Mouse (Mus musculus) forebrain, embryonic 12.5 days (tissue): ENCODE data around the gene Tbx1. TPM values are rescaled to one million over a fixed set of nuclear protein-coding genes. Genes with fewer than 3 reads are reported as not detected.

Experiments
- ATAC-seq: fragments of 200-750 bp; cut with Nextera tagmentation; 2 replicates; pipeline ENCODE4 v1.8.0; 2017; ENCODE audit warnings: moderate TSS enrichment; ENCODE audit not compliant: low FRiP score
- H3K27ac ChIP-seq: fragments of 300-500 bp; sonication (generic); 2 replicates; pipeline ENCODE4 v1.5.1; 2016; ENCODE audit warnings: mild to moderate bottlenecking
- H3K27me3 ChIP-seq: fragments of 300-500 bp; sonication (generic); 2 replicates; pipeline ENCODE4 v1.6.1; 2016; ENCODE audit warnings: mild to moderate bottlenecking
- H3K36me3 ChIP-seq: fragments of 300-500 bp; sonication (generic); replicated peaks from 2 replicates; pipeline ENCODE4 v1.6.1; 2016; ENCODE audit warnings: mild to moderate bottlenecking
- H3K4me1 ChIP-seq: fragments of 300-500 bp; sonication (generic); 2 replicates; pipeline ENCODE4 v1.6.1; 2016
- H3K4me2 ChIP-seq: fragments of 300-500 bp; sonication (generic); 2 replicates; pipeline ENCODE4 v1.6.1; 2016; ENCODE audit warnings: mild to moderate bottlenecking, moderate library complexity
- H3K4me3 ChIP-seq: fragments of 300-500 bp; sonication (generic); replicated peaks from 2 replicates; pipeline ENCODE4 v1.5.1; 2016; ENCODE audit warnings: mild to moderate bottlenecking
- H3K9ac ChIP-seq: fragments of 300-500 bp; sonication (generic); 2 replicates; pipeline ENCODE4 v1.6.1; 2016; ENCODE audit warnings: mild to moderate bottlenecking
- H3K9me3 ChIP-seq: fragments of 300-500 bp; sonication (generic); 2 replicates; pipeline ENCODE4 v1.6.1; 2016
- WGBS: fragments of 180-500 bp; shearing (Covaris S2); methylation state at CpG from one replicate; pipeline ENCODE4 v1.1.7; 2016; 5-methylcytosine and 5-hydroxymethylcytosine counted together
- polyA plus RNA-seq: library from polyadenylated mRNA; unstranded; fragments of >200 nt; fragmentation: Nextera tagmentation; extraction: Ambion mirVana; gene quantifications from 2 replicates; pipeline ENCODE4 v1.2.1, GENCODE M21; 2016

Gene Tbx1
- polyA plus RNA-seq, 1 experiment from 2014 or later, result 1.3 TPM

DNA sequence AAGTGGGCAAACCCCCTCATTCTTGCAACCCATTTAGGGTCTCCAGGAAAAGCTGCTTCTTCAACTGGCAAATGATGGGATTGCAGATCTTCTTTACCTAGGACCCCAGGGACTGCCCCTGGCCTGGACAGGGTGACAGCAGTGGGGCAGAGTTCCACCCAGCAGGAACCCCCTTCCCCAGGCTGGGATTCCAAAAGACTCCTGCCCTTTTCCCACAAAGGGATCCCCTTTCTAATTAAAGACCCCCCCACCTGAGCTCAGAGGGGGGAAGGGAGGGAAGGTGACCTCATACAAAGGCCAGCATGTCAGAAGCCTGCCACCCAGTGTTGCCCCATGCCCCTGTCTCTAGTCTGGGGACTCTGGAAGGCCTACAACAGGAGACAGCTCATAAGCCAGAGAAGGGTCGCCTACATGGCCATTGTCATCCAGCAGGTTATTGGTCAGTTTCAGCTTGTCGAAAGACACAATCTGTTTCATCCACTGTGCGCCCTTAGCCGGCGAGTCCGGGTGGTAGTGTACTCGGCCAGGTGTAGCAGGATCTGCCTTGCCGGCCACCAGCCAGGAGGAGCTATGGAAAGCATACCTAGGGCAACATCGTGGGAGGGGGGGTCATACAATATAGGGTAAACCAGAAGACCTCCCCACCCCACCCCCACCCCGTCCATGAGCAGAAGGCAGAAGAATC lies 6.7 kb downstream of the Tbx1 start:
- Histone ChIP-seq H3K4me3 (no peak overlapping the region), H3K27ac (no peak overlapping the region), H3K9me3 (no peaks in the 10 kb centered on the region), H3K27me3 (peaks cover 97% of the 10 kb centered on the region), H3K4me2 (no peak overlapping the region), H3K9ac (no peak overlapping the region), H3K4me1 (peaks cover 43% of the 10 kb centered on the region), H3K36me3 (no peaks in the 10 kb centered on the region)
- WGBS, result 4% methylated on average over 10 of the region's 10 CpGs
- ATAC-seq, result no peak

DNA sequence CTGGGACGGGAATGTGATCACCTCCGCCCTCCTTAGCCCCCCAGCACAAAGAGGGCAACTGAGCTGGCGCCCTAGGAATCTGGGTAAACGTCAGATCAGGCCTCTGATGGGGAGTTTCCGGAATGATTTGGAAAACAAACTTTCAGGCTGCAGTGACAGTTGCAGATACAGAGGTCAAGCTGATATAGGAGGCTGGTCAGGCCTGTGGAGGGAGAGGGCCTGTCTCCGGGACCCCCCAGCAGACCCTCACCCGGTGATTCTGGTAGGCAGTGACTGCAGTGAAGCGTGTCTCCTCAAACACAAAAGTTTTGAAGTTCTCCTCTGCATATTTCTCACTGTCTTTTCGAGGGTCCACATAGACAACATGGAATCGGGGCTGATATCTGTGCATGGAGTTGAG lies 7.3 kb downstream of the Tbx1 start:
- Histone ChIP-seq H3K27ac (no peak overlapping the region), H3K4me1 (peaks cover 38% of the 10 kb centered on the region), H3K9ac (no peak overlapping the region), H3K9me3 (no peaks in the 10 kb centered on the region), H3K27me3 (peaks cover 97% of the 10 kb centered on the region), H3K4me2 (no peak overlapping the region), H3K36me3 (no peaks in the 10 kb centered on the region), H3K4me3 (no peak overlapping the region)
- 7% methylated on average over 10 of the region's 10 CpGs for WGBS
- ATAC-seq, result no peak

DNA sequence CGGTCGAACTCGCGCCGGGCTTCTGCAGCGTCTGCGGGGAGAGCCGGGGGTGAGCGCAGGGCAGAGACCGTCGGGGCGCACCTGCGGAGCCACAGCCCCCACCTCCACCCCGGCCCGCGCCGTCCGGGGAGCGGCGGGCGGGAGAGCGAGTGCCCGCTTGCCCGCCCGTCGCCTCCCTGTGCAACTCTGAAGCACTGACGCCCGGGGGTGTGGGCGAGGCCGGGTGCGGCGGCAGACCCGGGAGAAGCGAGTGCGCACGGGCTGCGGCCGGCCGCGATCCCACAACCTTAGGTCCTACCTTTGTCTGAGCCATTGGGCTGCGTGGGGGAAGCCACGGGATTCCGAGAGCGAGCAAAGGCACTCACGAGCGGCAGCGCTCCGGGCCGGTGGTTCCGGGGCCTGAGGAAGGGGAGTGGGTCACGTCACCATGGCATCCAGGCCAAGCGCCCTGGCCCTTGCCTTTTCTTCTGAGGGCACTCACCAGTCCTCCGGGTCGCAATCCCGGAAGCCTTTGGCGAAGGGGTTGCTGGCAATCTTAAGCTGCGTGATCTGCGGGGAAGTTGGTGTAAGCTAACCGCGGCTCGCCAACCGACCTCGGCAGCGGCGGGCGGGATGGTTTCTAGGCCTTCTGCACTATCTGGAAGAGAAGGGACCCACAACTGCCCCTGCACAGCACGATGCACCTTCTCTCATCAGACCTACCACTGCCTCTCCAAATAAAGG lies 7.9 kb downstream of the Tbx1 start:
- H3K9ac ChIP-seq, result no peak overlapping the region
- no peak for ATAC-seq
- 1% methylated on average over 56 of the region's 67 CpGs for WGBS

DNA sequence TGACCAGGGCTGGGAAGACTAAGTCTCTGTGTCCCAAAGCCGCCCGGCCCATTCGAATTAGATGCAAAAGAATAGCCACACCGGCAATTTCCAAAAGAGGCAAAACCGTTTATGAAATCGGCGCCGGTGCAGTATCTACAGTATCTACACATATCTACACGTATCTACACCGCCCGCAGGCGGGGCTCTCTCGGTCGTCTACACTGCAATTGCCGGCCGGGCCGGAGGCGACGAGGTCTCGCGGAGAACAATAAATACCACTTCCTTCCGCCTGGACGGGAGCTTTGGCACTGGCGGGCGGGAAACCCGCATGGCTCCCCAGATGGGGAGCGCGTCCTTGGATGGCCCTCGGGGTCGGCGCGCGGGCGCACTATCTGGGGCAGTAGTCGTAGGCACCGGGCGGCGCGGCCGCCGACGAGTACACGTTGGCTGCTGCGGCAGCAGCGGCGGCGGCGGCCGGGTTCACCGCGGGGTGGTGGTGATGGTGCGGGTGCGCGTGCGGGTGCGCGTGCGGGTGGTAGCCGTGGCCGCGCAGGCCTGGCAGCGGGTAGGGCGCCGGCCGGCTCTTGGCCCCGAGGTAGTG lies 8.8 kb downstream of the Tbx1 start:
- H3K4me1 ChIP-seq, result peaks cover 30% of the 10 kb centered on the region
- WGBS, result under 1% methylated on average over 64 of the region's 66 CpGs
- H3K4me2 ChIP-seq, result peak overlapping the region; percentile 52
- H3K36me3 ChIP-seq, result no peaks in the 10 kb centered on the region
- no peaks in the 10 kb centered on the region for H3K9me3 ChIP-seq
- 0 out of 2 replicates have a peak, but pooled peaks have one; percentile 23 for ATAC-seq
- peaks cover 96% of the 10 kb centered on the region for H3K27me3 ChIP-seq
- no peak overlapping the region for H3K27ac ChIP-seq
- H3K9ac ChIP-seq, result no peak overlapping the region
- peak overlapping the region; percentile 38 for H3K4me3 ChIP-seq

More for the DNA sequence above, 7.9 kb downstream of the Tbx1 start:
- peak overlapping the region; percentile 52 for H3K4me2 ChIP-seq
- peak overlapping the region; percentile 38 for H3K4me3 ChIP-seq
- H3K27me3 ChIP-seq, result peaks cover 97% of the 10 kb centered on the region
- H3K27ac ChIP-seq, result no peak overlapping the region
- no peaks in the 10 kb centered on the region for H3K9me3 ChIP-seq
- no peaks in the 10 kb centered on the region for H3K36me3 ChIP-seq
- peaks cover 33% of the 10 kb centered on the region for H3K4me1 ChIP-seq

DNA sequence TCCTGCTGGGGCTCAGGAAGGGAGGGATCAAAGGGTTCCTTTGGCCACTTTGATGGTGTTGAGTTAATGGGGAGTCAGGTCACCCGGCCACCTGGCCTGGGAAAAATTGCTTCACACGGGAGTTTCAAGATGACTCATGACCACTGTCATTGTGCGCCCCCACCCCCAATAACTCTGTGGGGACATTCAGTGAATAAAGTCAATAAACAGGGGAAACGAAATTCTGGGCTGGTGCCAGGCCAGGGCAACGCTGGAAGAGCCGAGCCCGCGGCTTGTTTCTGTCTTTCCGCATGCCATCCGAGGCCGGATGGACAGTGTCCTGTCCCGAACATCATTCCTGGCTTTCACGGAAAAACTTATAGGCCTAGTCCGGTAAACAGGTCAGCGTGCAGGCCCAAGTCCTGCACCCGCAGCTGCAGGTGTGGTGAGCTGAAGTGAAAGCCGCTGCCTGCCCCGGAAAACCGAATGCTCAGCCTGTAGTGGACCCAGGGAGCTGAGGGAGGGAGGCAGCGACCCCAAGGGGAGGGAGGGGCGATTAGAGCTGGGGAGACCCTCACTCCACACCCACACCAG lies 9.3 kb downstream of the Tbx1 start:
- H3K4me3 ChIP-seq, result peak overlapping the region; percentile 38; the same call in 1 of the 2 replicates
- H3K4me1 ChIP-seq, result peaks cover 24% of the 10 kb centered on the region
- H3K27me3 ChIP-seq, result peaks cover 94% of the 10 kb centered on the region
- no peak for ATAC-seq
- peak overlapping the region; percentile 52 for H3K4me2 ChIP-seq
- no peak overlapping the region for H3K9ac ChIP-seq
- 3% methylated on average over 21 of the region's 21 CpGs for WGBS
- H3K9me3 ChIP-seq, result no peaks in the 10 kb centered on the region
- no peaks in the 10 kb centered on the region for H3K36me3 ChIP-seq
- H3K27ac ChIP-seq, result no peak overlapping the region

DNA sequence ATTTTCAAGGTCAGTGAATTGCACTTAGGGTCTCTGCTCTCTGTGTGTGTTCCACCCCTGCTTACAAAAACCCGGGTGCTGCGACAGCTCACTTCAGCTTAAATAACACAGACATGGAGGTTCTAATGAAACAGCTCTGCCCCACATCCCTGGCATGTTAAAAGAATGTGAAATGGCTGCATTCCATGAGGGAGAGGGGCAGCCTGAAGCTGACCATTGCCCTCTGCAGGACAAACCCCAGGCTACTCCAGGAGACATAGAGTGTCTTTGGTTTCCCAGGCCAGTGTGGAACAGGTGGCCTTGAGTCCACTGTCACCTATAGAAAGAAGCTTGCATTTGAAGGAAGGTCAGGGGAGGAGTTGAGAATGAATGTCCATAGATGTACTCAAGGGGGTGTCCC lies 10.1 kb downstream of the Tbx1 start:
- Histone ChIP-seq H3K4me3 (no peak overlapping the region), H3K27ac (no peak overlapping the region), H3K27me3 (peaks cover 87% of the 10 kb centered on the region), H3K9me3 (no peaks in the 10 kb centered on the region), H3K9ac (no peak overlapping the region), H3K36me3 (no peaks in the 10 kb centered on the region), H3K4me1 (peaks cover 17% of the 10 kb centered on the region), H3K4me2 (no peak overlapping the region)
- no peak for ATAC-seq
- 23% methylated on average over 2 of the region's 2 CpGs for WGBS

DNA sequence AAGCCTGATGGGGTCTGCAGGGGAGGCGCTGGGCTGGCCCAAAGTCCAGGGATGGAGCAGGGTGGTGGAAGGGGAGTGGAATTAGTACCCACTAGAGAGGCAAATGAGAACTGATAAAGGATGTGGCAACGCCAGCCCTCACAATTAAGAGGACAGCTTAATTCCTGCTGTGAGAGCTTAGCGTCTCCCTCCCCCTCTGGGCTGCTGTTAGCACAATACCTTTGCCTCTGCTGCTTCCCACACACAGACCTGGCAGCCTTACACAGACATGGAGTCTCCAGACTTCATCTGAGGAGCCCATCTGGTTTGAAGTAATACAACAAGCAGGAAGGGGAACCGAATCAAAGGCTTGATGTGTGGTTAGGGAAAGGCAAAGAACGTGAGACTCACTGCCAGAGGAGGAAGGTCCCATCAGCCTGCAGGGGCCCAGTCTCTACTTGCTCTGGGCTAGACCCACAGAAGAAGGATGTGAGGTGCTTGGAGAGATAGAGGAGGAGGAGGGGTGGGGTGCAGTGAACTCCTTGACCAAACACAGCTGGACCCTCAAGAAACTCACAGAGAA lies 12.8 kb downstream of the Tbx1 start:
- Histone ChIP-seq H3K27me3 (peaks cover 60% of the 10 kb centered on the region), H3K9me3 (no peaks in the 10 kb centered on the region), H3K4me2 (no peak overlapping the region), H3K36me3 (no peaks in the 10 kb centered on the region), H3K4me1 (peaks cover 16% of the 10 kb centered on the region), H3K4me3 (no peak overlapping the region), H3K9ac (no peak overlapping the region), H3K27ac (no peak overlapping the region)
- no peak for ATAC-seq
- WGBS, result 4% methylated on average over 5 of the region's 5 CpGs

DNA sequence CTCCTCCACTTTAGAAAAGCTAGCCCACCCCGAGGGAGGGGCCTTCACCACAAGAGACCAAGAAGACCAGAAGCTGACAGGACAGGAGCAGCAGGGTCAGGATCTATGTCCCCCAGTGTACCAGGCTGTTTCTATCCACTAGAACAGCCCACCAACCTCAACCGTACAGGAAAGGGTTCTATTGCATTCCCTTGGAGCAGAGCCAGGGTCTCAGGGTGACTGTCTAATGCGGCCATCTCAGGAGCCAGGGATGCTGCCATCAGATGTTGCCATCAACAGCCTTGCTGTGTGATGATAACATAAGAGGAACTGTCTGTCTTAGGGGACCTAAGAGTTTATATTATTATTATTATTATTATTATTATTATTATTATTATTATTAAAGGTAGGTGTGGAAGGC lies 13.4 kb downstream of the Tbx1 start:
- no peaks in the 10 kb centered on the region for H3K36me3 ChIP-seq
- peaks cover 54% of the 10 kb centered on the region for H3K27me3 ChIP-seq
- no peak for ATAC-seq
- no peaks in the 10 kb centered on the region for H3K9me3 ChIP-seq
- H3K4me1 ChIP-seq, result peaks cover 10% of the 10 kb centered on the region
- no peak overlapping the region for H3K4me3 ChIP-seq
- H3K27ac ChIP-seq, result no peak overlapping the region
- no peak overlapping the region for H3K9ac ChIP-seq
- H3K4me2 ChIP-seq, result no peak overlapping the region
- 35% methylated on average over 3 of the region's 3 CpGs for WGBS

DNA sequence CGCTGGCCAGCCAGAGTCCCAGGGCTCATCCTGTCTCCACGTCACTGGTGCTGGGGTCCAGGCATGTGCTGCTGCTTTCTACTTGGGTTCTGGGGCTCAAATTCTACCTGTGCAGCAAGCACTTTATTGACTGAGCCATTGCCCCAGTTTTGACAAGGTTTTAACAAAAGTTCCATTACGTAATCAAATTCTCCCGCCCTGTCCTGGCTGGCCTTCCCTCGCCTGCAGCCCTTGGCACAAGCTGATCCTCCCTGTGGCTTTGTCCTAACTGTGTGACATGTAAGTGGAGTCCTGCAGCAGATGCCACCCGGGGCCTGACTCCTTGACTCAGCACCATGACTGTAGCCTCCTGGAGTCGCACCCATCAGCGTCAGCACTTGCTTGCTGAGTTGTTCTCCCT lies 16.3 kb downstream of the Tbx1 start:
- WGBS, result 77% methylated on average over 8 of the region's 8 CpGs
- no peaks in the 10 kb centered on the region for H3K36me3 ChIP-seq
- ATAC-seq, result no peak
- H3K9me3 ChIP-seq, result no peaks in the 10 kb centered on the region
- H3K9ac ChIP-seq, result no peak overlapping the region
- H3K27ac ChIP-seq, result no peak overlapping the region
- H3K4me2 ChIP-seq, result no peak overlapping the region
- peaks cover 25% of the 10 kb centered on the region for H3K27me3 ChIP-seq
- H3K4me1 ChIP-seq, result no peaks in the 10 kb centered on the region
- no peak overlapping the region for H3K4me3 ChIP-seq

DNA sequence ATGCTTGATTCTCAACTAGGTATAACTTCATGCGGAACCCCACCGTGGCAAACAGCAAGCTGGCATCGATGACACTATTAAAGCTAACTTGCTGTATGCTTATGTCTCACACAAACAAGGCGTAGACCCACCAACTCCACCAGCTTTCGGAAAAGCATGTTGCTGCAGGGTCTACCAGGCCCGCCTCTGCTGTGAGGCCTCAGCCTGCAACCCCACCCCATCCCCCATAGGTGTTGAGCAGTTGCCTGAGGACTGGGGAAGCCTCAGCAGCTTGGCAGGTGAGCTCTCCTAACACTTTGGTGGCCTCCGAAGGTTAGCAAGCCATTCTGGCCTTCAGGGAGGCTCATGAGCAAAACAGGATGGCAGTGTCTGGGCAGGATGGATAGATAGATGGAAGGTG lies 21.9 kb downstream of the Tbx1 start:
- no peak overlapping the region for H3K9ac ChIP-seq
- H3K4me3 ChIP-seq, result no peak overlapping the region
- ATAC-seq, result no peak
- H3K36me3 ChIP-seq, result no peaks in the 10 kb centered on the region
- no peak overlapping the region for H3K27ac ChIP-seq
- no peak overlapping the region for H3K4me2 ChIP-seq
- H3K4me1 ChIP-seq, result no peaks in the 10 kb centered on the region
- no peaks in the 10 kb centered on the region for H3K27me3 ChIP-seq
- WGBS, result 73% methylated on average over 7 of the region's 7 CpGs
- H3K9me3 ChIP-seq, result no peaks in the 10 kb centered on the region

DNA sequence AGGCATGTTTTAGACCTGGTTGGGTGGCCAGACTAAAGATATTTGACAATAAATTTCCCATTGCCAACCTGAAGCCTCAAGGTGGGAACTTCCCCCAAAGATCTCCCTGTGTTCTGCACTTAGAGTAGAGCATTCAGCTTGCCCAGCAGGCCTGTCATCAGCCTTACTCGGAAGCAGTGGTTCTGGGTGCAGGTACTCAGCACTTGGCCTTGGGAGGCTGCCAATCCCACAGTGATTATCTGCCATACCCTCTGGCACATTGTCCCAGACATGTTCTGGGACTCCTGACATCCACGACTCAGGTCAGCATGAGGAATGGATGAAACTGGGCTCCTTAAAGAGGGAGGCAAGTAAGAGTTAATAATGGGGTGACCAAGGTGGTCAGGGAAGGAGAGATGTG lies 26.0 kb downstream of the Tbx1 start:
- WGBS, result 85% methylated on average over 2 of the region's 2 CpGs

DNA sequence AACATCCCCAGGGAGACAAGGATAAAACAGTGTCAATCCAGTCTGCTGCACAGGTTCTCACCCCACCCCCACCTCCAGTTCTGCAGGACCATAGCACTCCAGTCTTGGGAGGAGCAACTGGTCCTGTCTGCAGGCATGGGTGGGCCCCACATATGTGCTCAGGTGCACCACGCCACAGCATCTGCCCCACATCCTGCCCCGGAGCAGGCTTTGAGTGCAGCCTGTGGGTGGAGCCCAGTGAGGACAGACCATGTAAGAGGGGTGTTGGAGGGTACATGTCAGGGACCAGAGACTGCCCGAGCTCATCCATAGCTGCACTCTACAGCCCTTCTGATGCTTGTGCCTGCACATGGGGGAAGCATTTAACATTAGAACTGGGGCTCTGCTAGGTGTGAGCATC lies 34.0 kb downstream of the Tbx1 start:
- Histone ChIP-seq H3K9me3 (no peaks in the 10 kb centered on the region), H3K9ac (no peak overlapping the region), H3K27me3 (no peaks in the 10 kb centered on the region), H3K4me2 (no peak overlapping the region), H3K27ac (no peak overlapping the region), H3K4me1 (0 out of 2 replicates have a peak, but pooled peaks cover 4% of the 10 kb centered on the region), H3K36me3 (no peaks in the 10 kb centered on the region), H3K4me3 (no peak overlapping the region)
- WGBS, result 87% methylated on average over 3 of the region's 3 CpGs
- ATAC-seq, result no peak

More for the DNA sequence above, 26.0 kb downstream of the Tbx1 start:
- H3K36me3 ChIP-seq, result no peaks in the 10 kb centered on the region
- no peak overlapping the region for H3K9ac ChIP-seq
- H3K27me3 ChIP-seq, result no peaks in the 10 kb centered on the region
- no peak overlapping the region for H3K4me3 ChIP-seq
- ATAC-seq, result no peak
- no peaks in the 10 kb centered on the region for H3K4me1 ChIP-seq
- no peak overlapping the region for H3K27ac ChIP-seq
- H3K4me2 ChIP-seq, result no peak overlapping the region
- no peaks in the 10 kb centered on the region for H3K9me3 ChIP-seq
